In the genomic region with DNA sequence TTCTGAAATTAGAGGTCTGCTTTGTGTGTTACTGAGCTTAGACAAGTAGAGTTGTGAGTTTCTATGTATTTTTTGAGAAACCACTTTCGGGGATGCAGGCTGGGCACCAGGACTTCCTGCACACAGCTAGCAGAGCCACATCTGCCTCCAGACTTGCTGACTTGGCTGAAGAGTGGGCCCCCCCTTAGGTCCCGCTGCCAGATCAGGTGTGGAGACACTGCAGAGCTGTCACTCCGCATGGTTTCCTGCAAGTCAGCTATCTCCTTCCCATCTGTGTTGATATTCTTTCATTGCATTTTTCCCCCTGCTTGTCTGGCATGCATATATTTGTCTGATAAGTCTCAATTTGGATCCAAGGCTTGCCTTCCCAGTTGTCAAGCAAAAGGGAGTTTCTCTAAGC, we compare ENCODE assay signal across 14 mouse cellular contexts.
"Had no signal": no experiment of that assay in that cellular context is flagged by ENCODE, and none has a peak within 500 bp of the region (broad histone marks: within the 10 kb centered on the region; RNA-seq: fewer than 3 reads in every experiment).

No protein-coding gene starts in this region.

- H3K4me3 ChIP-seq: kidney, embryonic 15.5 days; limb, embryonic 15.5 days; liver, embryonic 12.5 days; midbrain, embryonic 10.5 days; myocyte; neural tube, embryonic 15.5 days had no signal

- H3K4me2 ChIP-seq: kidney, embryonic 15.5 days; limb, embryonic 15.5 days; liver, embryonic 12.5 days; lung, embryonic 14.5 days; neural tube, embryonic 15.5 days had no signal

- H3K9me3 ChIP-seq: kidney, embryonic 15.5 days; limb, embryonic 15.5 days; liver, embryonic 12.5 days; midbrain, embryonic 10.5 days; neural tube, embryonic 15.5 days had no signal

- H3K27ac ChIP-seq: kidney, embryonic 15.5 days; limb, embryonic 15.5 days; liver, embryonic 12.5 days; macrophage; midbrain, embryonic 10.5 days; neural tube, embryonic 15.5 days had no signal

- H3K36me3 ChIP-seq: kidney, embryonic 15.5 days; limb, embryonic 15.5 days; liver, embryonic 12.5 days; midbrain, embryonic 10.5 days; neural tube, embryonic 15.5 days had no signal

- H3K4me1 ChIP-seq: limb, embryonic 15.5 days; neural tube, embryonic 15.5 days had no signal

- H3K9ac ChIP-seq: kidney, embryonic 15.5 days; limb, embryonic 15.5 days; liver, embryonic 12.5 days; lung, embryonic 14.5 days; neural tube, embryonic 15.5 days had no signal

- DNase-seq: kidney, postnatal 14 days; lung, embryonic 14.5 days; lung, postnatal 10 days; midbrain, embryonic 14.5 days; right cerebral cortex, adult 18-20 months; right cerebral cortex, postnatal 25 days; thymus, postnatal 36 days had no signal

- ATAC-seq: liver, embryonic 12.5 days had no signal

- H3K27me3 ChIP-seq: kidney, embryonic 15.5 days; limb, embryonic 15.5 days; liver, embryonic 12.5 days; neural tube, embryonic 15.5 days had no signal
